Mouse (Mus musculus): Measurements from ENCODE around the gene Cox5b.
"Not testable (repeated sequence)": the region's sequence is repeated elsewhere in the genome, so short reads cannot be mapped to it uniquely, and the experiment has no call there.

Gene Cox5b

DNA sequence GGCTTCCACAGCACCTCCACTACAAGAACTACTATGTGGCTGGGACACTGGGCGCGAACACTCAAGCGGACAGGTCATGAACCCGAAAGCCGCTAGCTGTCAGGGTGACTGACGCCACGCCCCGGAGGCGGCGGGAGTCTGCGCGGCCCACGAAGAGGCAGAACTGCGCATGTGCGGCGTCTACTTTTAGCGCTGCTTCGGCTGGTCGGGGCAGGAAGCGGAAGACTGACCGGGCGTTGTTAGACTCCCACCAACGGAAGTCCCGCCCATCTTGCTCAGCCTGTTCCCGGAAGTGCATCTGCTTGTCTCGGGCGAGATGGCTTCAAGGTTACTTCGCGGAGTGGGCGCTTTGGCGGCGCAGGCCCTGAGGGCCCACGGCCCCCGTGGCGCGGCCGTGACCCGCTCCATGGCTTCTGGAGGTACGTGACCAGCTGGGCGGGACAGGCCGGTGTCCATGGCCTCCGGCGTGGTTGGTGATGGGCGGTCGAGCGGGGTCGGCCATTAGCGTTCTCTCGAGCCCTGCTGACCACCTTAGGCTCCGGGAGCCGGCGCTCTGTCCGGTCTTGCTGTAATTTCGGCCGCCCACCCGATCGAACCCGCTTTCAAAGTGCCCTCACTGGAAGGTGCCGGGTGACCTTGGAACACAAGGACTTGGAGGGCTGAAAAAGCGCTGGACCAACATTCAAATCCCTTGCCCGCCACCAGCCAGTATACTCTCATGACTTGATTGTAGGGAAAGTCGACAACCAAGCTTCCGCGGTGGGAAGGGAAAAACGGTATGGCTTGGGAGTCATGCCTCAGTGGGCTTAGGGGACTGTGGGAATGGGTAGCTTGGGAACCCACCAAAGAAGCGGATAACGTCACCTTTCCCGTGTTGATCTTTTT is at the start of gene Cox5b:
TSS of gene Cox5b (plus strand) at position 179 of the 885 bp plus-strand sequence.
- in situ Hi-C loops (cut with MboI; ENCODE audit: low sequenced_read_pairs): no loop called here

DNA sequence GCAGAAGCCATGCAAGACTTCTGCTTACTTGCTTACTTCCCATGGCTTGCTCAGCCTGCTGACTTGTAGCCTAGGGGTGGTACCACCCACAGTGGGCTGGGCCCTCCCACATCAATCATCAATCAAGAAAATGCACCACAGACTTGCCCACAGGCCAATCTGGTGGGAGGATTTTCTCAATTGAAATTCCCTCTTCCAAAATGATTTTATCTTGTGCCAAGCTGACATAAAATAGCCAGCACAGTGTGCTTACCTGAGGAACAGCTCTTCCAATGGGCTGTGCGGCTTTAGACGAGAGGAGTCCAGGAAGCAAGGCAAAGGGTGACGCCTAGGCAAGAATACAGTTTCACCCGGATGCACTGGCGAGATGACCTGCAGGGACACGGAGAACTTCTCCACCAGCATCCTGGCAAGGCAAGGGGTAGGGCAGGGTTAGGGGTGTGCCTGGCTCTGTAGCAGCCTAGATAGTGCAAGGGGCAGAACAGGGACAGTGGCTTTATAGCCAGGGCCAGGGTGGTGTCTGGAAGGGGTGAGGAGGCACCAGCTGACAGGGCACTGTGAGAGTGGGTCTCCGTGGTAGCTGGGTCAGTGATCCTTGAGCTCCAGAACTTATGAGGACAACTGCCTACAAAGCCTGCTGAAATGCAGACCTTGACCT is 47.2 kb upstream of the Cox5b start:
- in situ Hi-C loops (cut with MboI; ENCODE audit: low sequenced_read_pairs): no loop called here

DNA sequence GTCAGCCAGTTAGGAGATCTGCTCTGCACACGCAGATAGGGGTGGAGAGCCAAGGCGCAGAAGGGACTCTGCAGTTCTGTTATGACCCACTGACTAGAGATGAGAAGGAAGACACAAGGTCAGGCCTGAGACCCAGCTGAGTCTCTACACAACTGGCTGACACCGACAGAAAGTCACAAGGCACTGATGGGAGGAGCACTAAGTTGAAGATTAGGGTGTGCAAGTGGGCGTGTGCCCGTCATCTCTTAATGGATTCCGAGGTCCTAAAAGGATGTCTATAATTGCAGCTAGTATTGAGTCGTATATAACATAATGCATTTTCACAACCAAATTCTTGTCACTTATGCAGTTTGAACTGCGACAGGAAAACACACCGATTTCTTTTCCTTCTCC is 46.6 kb upstream of the Cox5b start:
- in situ Hi-C loops (cut with MboI; ENCODE audit: low sequenced_read_pairs): no loop called here

DNA sequence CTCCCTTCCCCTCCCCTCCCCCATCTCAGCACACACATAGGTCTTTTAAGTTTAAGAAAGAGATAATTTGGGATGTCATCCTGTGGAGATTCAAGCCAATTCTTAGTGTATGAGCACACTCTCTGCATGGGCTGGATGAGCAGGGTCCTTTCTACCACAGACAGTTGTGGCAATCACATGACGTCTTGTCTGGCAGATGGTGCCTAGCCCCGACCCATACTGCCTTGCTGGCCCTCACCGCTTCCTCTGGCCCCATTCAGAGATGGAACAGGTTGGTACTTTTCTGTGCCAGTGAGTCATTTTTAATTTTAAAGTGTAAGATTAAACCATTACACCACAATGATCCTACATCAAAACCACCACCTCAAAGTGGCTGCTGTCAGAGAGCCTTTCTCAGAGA is 45.0 kb upstream of the Cox5b start:
- in situ Hi-C loops (cut with MboI; ENCODE audit: low sequenced_read_pairs): no loop called here

DNA sequence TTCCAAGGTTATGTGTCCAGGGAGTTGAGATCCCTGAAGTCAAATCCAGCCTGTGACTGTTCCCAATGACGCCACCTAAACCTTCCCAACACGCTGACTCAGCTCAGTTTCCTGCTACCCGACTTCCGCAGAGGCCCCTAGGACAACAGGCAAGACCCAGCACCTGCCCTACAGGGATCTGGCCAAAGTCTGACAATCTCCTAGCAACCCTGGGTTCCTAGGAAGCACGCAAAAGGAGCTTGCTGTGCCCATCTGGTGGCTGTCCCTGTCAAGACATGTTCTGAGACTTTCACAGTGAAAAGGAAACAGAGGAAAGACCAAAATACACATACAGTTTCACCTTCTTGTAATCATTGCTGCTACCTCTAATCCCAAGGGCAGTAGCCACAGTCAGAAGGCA is 43.6 kb upstream of the Cox5b start:
- in situ Hi-C loops (cut with MboI; ENCODE audit: low sequenced_read_pairs): no loop called here

DNA sequence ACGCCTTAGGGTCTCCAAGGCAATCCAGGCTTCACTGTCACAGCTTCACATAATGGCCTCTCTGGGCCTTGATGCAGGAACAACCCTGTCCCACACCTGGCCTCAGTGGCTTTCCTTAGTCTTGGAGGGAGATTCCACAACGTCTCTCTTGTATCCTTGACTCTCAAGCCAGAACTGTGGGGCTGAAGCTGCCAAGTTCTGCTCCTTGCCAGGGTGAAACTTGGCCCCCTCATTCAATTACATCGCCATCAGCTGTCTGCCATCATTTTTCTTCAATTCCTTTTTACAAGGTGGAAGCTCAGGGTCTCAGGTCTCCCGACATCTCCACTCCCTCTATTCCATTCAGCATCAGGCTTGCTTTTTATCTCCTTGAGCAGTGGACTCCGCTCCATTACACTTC is 36.2 kb upstream of the Cox5b start:
- in situ Hi-C loops (cut with MboI; ENCODE audit: low sequenced_read_pairs): no loop called here

DNA sequence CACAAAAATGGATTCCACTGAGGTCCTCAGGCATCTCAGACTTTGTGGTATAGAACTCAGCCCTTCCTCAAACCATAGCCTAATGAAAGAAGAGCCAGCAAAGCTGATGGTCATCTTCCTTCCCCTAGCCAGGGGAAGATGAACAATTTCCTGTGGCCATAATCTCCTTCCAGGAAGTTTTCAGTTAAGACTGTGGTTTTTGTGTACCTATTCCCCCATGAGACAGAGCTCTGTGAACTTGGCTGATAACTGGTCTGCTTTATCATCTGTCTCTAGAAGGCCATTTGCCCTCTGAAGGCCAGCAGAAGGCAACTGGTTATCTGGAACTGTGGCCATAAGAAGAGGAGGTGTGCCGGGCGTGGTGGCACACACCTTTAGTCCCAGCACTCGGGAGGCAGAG is 35.0 kb upstream of the Cox5b start:
- in situ Hi-C loops (cut with MboI; ENCODE audit: low sequenced_read_pairs): no loop called here

DNA sequence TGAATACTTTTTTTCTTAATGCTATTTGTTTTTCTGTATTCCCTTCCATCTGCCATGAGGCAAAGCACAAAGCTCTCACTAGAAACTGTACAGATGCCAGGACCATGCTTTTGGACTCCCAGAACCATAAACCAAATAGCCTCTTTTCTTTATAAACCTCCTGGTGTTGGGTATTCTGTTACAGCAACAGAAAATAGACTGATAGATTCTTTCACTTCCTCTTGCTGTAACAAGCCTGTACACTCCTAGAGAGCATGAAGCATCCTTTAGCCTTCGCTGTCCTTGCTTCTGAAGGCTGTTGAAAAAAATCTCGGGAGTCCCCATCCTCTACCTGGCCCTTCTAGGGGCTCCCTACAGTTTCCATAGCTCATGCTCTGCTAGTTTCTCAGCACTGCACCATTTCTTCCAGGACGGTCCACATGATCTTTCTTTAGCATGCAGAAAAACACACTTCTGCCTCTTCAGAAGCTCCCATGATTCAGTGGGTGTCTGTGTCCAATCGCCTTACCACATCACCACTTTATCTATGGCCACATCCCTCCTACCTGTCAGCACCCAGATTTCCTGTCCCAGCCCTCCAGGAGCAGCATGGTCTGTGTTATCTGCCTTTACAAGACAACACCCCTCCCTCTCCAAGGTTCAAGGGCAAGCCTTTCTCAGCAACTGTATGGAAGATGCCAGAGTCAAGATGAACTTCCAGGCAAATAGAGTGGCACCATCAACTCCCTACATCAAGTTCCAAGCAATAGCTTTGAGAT is 33.4 kb upstream of the Cox5b start:
- in situ Hi-C loops (cut with MboI; ENCODE audit: low sequenced_read_pairs): no loop called here

DNA sequence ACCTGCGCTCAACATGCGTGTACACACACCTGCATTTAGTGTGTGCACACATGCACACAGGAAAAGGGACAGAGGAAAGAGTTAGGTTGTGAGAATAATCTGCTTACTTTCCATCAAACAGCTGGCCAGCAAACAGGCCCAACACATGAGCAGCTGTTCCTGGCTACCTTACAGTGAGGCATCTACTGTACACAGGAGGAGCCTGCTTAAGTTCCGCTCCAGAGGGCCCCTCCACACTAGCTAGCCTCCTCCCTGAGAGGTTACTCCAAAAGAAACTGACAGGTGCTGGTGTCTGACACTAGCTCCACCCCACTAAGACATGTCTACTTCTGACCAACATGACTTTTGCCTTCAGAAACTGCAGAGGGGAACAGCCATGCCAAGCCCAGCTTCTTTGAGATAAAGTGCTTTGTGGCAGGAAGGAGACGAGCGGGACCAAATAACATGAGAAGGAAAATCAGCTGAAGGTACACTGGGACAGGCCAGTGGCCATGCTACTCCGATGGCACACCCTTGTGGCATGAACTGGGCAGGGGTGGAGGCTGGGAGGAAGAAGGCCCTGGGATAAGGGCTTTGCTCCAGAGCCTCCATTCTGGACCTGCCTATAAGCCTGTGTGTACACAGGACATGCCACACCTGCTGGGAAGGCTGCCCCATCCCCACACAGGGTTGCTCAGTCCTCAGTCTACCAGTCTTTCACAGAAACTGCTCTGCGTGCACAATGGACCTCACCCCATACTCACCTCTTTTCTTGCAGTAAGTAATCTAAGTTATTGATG is 32.4 kb upstream of the Cox5b start:
- in situ Hi-C loops (cut with MboI; ENCODE audit: low sequenced_read_pairs): no loop called here

DNA sequence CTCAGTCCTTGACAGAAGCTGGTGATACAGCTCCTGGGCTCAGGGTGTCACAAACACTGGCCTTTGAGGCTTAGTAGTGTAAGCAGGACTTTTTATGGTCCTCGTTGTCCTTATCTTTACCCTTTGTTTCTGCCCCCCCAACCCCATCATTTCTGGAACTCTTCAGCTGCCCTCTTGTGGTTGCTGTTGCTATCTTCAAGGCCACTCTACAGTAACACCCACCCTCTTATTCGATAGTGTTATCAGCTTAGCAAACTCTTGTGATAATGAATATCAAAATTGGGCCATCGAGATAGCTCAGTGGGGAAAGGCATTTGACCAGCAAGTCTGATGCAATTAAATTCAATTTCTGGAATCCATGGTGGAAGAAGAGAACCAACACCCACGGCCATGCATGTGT is 26.8 kb upstream of the Cox5b start:
- in situ Hi-C loops (cut with MboI; ENCODE audit: low sequenced_read_pairs): no loop called here

DNA sequence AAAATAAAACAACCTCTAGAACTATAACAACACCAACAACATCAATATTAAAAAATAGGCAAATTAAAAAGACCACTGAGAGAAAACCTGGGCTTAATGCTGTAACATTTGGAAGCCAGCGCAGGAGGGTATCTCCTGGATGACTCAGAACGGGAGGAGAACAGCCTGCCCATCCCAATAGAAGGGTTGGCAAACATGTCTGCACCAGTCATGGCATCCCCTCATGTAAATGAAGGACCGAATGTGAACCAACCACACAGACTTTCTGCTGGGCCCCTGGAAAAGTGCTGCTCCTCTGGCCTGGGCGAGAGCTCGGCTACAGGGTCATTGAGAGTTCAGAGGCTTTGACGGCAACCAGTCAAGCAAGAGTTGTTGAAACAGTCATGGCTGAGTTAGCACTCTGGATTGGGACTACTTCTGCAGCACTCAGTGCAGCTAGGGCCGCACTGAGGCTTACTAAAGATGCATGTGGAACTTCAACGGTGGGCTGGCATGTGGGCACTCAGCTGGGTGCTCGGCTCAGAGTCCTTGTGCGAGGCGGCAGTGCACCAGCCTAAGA is 26.0 kb upstream of the Cox5b start:
- in situ Hi-C loops (cut with MboI; ENCODE audit: low sequenced_read_pairs): no loop called here

DNA sequence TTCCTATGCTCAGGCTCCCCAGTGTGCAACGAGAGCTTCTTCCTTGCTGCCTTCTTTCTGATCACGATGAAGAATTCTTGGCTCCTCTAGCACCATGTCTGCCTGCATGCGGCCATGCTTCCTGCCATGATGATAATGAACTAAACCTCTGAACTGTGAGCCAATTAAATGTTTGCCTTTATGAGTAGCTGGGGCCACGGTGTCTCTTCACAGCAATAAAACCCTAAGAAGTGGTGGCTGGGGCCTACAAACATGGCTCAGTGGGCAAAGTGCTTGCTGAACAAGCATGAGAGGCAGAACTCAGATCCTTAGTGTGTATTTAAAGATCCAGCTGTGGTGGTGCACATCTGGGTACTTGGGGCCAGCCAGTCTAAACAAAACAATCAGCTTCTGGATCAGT is 25.3 kb upstream of the Cox5b start:
- in situ Hi-C loops (cut with MboI; ENCODE audit: low sequenced_read_pairs): no loop called here

DNA sequence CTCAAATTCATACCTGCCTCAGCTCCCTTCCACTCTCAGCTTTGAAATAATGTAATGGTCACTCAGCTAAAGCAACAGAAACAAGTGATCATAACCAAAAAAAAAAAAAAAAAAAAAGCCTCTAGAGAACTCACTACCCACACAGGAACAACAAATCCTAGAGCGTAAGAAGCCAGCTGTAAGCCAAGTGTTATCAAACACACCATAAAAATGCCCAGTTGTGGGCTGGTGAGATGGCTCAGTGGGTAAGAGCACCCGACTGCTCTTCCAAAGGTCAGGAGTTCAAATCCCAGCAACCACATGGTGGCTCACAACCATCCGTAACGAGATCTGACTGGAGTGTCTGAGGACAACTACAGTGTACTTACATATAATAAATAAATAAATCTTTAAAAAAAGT is 23.2 kb upstream of the Cox5b start:
- in situ Hi-C loops (cut with MboI; ENCODE audit: low sequenced_read_pairs): not testable (repeated sequence)

DNA sequence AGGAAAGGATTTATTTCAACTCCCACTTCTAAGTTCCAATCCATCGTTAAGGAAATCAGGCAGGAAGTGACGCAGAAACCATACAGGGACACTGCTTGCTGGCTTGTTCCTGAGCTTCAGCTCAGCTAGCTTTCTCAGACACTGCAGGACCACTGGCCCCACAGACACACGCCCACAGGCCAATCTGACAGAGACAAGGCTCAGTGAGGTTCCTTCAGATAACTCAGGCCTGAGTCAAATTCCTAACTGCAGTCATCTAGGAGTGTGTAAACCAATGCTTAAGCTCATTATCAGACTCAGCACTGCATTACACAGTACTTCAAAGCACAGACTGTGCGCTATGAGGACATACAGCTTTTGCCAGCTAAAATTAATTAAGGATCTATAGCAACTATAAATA is 21.0 kb upstream of the Cox5b start:
- in situ Hi-C loops (cut with MboI; ENCODE audit: low sequenced_read_pairs): no loop called here

DNA sequence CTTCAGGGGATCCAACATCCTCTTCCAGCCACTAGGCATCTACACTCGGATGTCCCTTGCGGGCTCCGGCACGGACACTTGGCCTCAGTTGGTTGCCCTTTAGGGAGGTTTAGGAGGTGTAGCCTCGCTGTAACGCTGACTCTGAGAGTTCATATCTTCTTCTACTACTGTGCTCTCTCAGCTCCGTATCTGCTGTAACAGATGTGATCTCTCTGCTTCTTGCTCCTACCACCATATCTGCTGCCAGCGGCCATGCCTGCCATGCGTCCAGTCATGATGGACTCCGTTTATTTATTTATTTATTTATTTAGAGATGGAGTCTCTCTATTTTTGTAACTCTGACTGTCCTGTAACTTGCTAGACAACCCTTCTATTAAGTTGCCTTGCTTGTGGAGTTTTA is 20.0 kb upstream of the Cox5b start:
- in situ Hi-C loops (cut with MboI; ENCODE audit: low sequenced_read_pairs): no loop called here

DNA sequence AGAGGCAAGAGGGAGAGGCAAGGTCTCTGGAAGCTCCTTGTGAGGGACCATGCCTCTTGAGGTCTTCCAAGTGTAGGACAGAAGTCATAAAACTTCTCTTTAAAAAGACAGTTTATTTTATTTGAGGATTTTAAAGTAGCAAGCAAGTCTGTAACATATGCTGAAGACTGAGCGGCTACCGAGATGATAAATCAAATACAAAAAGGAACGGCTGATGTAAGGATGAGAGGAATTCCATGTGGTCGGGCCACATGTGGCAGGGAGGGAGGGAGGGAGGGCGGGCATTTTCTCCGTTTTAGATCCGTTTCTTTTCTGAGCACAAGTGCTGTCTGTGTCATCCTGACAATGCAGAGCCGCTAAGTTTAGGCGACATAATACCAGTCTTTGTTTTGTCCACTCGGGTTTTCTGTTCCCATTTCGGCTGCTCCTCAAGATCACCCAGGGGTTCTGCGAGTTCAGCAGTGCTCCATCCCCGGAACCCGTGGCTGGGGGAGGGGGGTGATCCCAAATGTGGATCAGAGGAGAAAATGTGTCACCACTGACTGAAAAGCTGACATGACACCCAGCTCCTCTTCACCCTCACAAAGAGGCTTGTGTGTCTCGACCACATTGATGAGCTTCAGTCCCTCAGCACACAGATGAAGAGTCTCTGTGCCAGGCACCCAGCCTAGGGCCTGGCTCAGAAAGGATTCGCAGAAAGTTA is 18.4 kb upstream of the Cox5b start:
- in situ Hi-C loops (cut with MboI; ENCODE audit: low sequenced_read_pairs): no loop called here

DNA sequence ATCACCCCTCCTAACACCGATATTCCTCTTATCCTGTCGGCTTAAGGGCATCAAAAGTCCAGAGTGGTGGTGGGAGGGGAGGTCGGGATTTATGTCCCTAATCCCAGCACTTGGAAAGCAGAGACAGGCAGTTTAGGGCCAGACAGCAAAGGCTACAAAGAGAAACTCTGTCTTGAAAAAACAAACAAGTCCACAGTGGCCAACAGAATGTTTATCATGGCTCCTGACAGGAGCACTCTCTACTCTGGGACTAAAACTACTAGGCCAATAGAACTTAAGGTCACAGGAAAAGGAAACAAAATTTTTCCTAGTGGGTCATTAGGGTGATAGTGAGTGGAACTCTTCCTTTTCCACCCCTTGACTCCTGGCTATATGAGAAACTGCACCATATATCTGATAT is 16.3 kb upstream of the Cox5b start:
- in situ Hi-C loops (cut with MboI; ENCODE audit: low sequenced_read_pairs): no loop called here

DNA sequence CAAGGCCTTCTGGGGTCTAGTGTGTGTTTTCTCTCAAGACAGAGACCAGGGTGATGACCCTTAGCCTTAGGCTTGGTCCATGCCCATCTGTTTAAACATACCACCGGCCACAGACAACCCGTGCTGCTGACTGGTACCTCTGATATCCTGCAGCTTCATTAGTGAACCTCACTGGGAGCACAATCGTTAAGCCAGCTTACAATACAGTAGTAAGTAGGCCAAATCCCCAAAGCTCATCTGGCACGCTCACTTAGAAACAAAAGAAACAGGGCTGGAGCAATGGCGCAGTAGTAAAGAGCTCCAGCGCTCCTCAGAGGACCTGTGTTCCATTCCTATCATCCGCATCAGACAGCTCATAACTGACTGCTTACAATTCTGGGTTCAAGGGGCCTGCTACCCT is 10.4 kb upstream of the Cox5b start:
- in situ Hi-C loops (cut with MboI; ENCODE audit: low sequenced_read_pairs): no loop called here

DNA sequence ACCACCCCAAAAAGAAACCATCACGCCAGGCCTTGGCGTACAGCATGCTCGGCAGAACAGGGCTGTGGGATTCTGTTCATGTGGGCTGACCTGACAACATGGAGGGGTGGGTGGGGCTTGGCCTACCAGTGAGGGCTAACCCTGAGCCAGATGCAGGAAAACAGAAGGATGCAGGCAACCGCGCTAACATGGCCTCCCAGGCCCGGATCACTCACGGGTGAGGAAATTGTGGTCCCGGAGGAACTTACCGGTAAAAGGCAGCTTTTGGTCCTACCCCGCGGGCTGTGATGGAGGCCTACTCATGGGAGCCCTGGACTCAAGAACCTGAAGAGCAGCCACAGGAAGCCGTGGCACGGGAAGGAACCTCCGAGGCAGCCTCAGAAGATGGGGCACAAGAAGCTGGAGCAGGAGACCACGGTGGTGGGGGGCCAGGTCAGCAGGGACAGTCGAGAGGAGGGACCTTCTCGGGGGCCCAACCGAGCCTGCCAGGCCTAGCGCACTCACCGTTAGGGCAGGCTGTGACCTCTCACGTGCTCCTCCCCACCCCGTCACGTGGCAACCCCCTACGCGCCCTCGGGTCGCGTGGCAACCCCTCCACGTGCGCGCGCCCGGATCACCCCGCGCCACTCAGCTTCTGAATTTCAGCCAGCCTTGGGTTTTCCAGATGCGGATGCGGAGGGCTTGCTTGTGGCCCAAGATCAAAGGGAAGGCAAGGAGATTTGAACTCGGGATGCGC is 8.5 kb upstream of the Cox5b start, which contains the start of gene Fam178b:
TSS of gene Fam178b (minus strand) at position 564 of the 736 bp plus-strand sequence.
- in situ Hi-C loops (cut with MboI; ENCODE audit: low sequenced_read_pairs): no loop called here
